Mouse (Mus musculus) midbrain, embryonic 16.5 days (tissue): Measurements from ENCODE around the gene Fbxo7. TPM values are rescaled to one million over a fixed set of nuclear protein-coding genes. Genes with fewer than 3 reads are reported as not detected.

Experiments used
- ATAC-seq: fragments of 200-750 bp; cut with Nextera tagmentation; 2 replicates; pipeline ENCODE4 v1.8.0; 2017; ENCODE audit warnings: moderate TSS enrichment
- H3K27ac ChIP-seq: fragments of 300-500 bp; sonication (generic); 2 replicates; pipeline ENCODE4 v1.5.1; 2014; ENCODE audit warnings: mild to moderate bottlenecking, low read length, mixed read lengths
- H3K27me3 ChIP-seq: fragments of 300-500 bp; sonication (generic); 2 replicates; pipeline ENCODE4 v1.6.1; 2014; ENCODE audit warnings: low read depth, low read length, mixed read lengths; ENCODE audit not compliant: control insufficient read depth, insufficient read depth
- H3K36me3 ChIP-seq: fragments of 300-500 bp; sonication (generic); 2 replicates; pipeline ENCODE4 v1.6.1; 2014; ENCODE audit warnings: mild to moderate bottlenecking, low read length, moderate library complexity, mixed read lengths; ENCODE audit not compliant: control insufficient read depth, insufficient read depth
- H3K4me1 ChIP-seq: fragments of 300-500 bp; sonication (generic); 2 replicates; pipeline ENCODE4 v1.6.1; 2014; ENCODE audit warnings: mild to moderate bottlenecking, low read length, mixed read lengths; ENCODE audit not compliant: control insufficient read depth, insufficient read depth
- H3K4me2 ChIP-seq: fragments of 300-500 bp; sonication (generic); 2 replicates; pipeline ENCODE4 v1.6.1; 2014; ENCODE audit warnings: mild to moderate bottlenecking, low read length, mixed read lengths
- H3K4me3 ChIP-seq: fragments of 300-500 bp; sonication (generic); 2 replicates; pipeline ENCODE4 v1.5.1; 2014; ENCODE audit warnings: low read depth, mild to moderate bottlenecking, low read length, moderate library complexity, mixed read lengths
- H3K9ac ChIP-seq: fragments of 300-500 bp; sonication (generic); 2 replicates; pipeline ENCODE4 v1.6.1; 2014; ENCODE audit warnings: low read depth, low read length, mixed read lengths
- H3K9me3 ChIP-seq: fragments of 300-500 bp; sonication (generic); replicated peaks from 2 replicates; pipeline ENCODE4 v1.6.1; 2014; ENCODE audit warnings: mild to moderate bottlenecking, low read length, mixed read lengths; ENCODE audit not compliant: control insufficient read depth, poor library complexity, severe bottlenecking
- WGBS: fragments of 180-500 bp; shearing (Covaris S2); extraction: QIAGEN DNeasy Blood & Tissue Kit; methylation state at CpG from one replicate; pipeline ENCODE4 v1.1.7; 2014; 5-methylcytosine and 5-hydroxymethylcytosine counted together
- polyA plus RNA-seq: library from polyadenylated mRNA; unstranded; fragments of >200 nt; fragmentation: Nextera tagmentation; extraction: Ambion mirVana; gene quantifications from 2 replicates; pipeline ENCODE4 v1.2.1, GENCODE M21; 2015

Gene Fbxo7
- 18.9 and 21.6 TPM in 2 replicates for polyA plus RNA-seq

- Histone ChIP-seq H3K27me3 (no peaks in the 10 kb centered on the region), H3K27ac (peak within 1 kb of the TSS; percentile 83)
Measured at GRCm38 (mm10) chr10:86021749-86022473, at the start of gene Fbxo7. Gene Fbxo7 (plus strand): TSS chr10:86021972.

DNA sequence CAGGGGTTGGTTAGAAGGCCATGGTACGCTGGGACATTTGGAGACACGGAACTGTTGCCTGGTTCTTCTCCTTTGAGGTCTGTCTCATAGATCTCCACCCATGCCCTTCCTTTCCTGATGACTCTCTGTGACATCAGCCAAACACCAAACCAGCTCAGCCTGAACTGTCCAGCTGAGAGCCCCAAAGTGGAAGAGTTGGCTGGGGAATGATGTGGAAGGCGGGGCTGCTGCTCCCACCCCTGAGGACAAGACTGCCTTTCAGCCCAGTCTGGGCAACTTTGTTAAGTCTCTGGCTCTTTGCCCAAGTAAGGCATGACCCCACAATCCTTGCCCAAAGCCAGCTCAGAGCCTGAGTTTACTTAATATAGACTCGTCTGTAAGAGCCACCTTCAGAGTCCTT lies 48.9 kb upstream of the Fbxo7 start:
- no peak for ATAC-seq
- H3K9ac ChIP-seq: no peak overlapping the region

More at GRCm38 (mm10) chr10:86021749-86022473, at the start of gene Fbxo7:
- Histone ChIP-seq H3K4me1 (peaks cover 11% of the 10 kb centered on the region), H3K9me3 (no peaks in the 10 kb centered on the region), H3K4me2 (peak within 1 kb of the TSS; percentile 86), H3K9ac (peak within 1 kb of the TSS; percentile 84), H3K36me3 (no peaks in the 10 kb centered on the region), H3K4me3 (peak within 1 kb of the TSS; percentile 93)
- ATAC-seq: peak; percentile 99
- WGBS: under 1% methylated on average over 81 of the region's 82 CpGs

DNA sequence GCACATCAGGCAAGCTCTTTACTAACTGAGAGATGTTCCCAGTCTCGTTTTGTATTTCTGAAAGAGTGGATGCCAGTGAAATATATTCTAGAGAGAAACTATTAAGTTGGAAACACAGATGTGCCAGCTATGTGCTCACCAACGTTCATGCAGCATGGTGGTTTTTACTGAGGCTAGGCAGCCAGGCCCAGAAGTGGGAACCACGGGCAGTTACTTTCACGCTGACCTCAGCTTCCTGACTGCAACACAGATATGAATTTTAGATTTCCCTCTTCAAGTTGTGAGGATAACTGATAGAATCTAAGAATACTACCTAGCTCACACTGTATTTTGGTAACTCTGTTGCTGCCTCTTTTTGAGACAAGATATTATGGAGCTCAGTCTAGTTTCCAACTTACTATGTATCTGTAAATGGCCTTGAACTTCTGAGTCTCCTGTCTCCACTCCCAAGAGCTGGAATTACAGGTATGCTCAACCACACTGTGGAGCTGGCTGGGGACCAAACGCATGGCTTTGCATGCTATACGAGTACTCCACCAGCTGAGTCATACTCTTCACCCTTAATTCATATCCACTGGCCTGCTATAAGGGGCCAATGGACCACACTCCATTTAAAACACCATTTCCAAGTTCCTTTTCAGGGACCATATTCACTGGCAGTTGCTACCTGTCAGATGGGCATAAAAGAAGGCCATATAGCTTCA lies 32.2 kb upstream of the Fbxo7 start:
- Histone ChIP-seq H3K27ac (no peak overlapping the region), H3K4me1 (no peaks in the 10 kb centered on the region), H3K4me2 (no peak overlapping the region), H3K4me3 (no peak overlapping the region), H3K9ac (no peak overlapping the region), H3K27me3 (no peaks in the 10 kb centered on the region), H3K9me3 (no peaks in the 10 kb centered on the region), H3K36me3 (no peaks in the 10 kb centered on the region)
- ATAC-seq: no peak
- WGBS: 81% methylated on average over 6 of the region's 6 CpGs

More for the DNA sequence above, 48.9 kb upstream of the Fbxo7 start:
- Histone ChIP-seq H3K27ac (no peak overlapping the region), H3K4me3 (no peak overlapping the region), H3K9me3 (no peaks in the 10 kb centered on the region), H3K4me2 (no peak overlapping the region), H3K36me3 (no peaks in the 10 kb centered on the region), H3K4me1 (no peaks in the 10 kb centered on the region), H3K27me3 (no peaks in the 10 kb centered on the region)
- 84% methylated on average over 4 of the region's 4 CpGs for WGBS

DNA sequence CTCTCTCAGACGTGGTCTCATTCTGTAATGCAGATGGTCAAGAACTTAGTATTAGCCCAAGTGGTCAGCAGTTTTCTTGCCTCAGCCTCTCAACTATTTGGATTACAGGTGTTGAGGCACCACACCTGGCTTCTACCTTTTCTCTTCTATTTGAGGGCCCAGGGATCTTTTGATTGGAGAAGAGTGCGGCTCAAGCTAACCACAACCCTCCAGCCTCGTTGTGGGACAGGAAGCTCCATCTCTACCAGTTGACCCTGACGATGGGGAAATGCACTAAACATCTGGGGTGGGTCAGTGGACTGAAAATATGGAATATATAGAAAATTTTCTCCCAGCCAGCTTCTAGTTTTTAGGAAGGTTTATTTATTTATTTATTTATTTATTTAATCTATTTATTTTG lies 29.4 kb upstream of the Fbxo7 start:
- 90% methylated on average over 4 of the region's 4 CpGs for WGBS
- Histone ChIP-seq H3K9ac (no peak overlapping the region), H3K4me1 (no peaks in the 10 kb centered on the region), H3K4me3 (no peak overlapping the region), H3K36me3 (no peaks in the 10 kb centered on the region), H3K4me2 (no peak overlapping the region), H3K27me3 (no peaks in the 10 kb centered on the region), H3K27ac (no peak overlapping the region), H3K9me3 (no peaks in the 10 kb centered on the region)
- no peak for ATAC-seq

- 90% methylated on average over 9 of the region's 9 CpGs for WGBS
- Histone ChIP-seq H3K27me3 (no peaks in the 10 kb centered on the region), H3K36me3 (no peaks in the 10 kb centered on the region), H3K9me3 (no peaks in the 10 kb centered on the region), H3K4me2 (no peak overlapping the region), H3K4me3 (no peak overlapping the region), H3K9ac (no peak overlapping the region), H3K4me1 (no peaks in the 10 kb centered on the region), H3K27ac (no peak overlapping the region)
- ATAC-seq: no peak
Measured at GRCm38 (mm10) chr10:85993836-85994235, 27.9 kb upstream of the Fbxo7 start.

- H3K9ac ChIP-seq: no peak overlapping the region
- 91% methylated on average over 5 of the region's 5 CpGs for WGBS
- H3K4me3 ChIP-seq: no peak overlapping the region
- H3K9me3 ChIP-seq: no peaks in the 10 kb centered on the region
- no peaks in the 10 kb centered on the region for H3K36me3 ChIP-seq
- no peak overlapping the region for H3K27ac ChIP-seq
- no peak overlapping the region for H3K4me2 ChIP-seq
- H3K4me1 ChIP-seq: no peaks in the 10 kb centered on the region
- ATAC-seq: no peak
- H3K27me3 ChIP-seq: no peaks in the 10 kb centered on the region
Measured at GRCm38 (mm10) chr10:85994543-85995104, 27.1 kb upstream of the Fbxo7 start.

DNA sequence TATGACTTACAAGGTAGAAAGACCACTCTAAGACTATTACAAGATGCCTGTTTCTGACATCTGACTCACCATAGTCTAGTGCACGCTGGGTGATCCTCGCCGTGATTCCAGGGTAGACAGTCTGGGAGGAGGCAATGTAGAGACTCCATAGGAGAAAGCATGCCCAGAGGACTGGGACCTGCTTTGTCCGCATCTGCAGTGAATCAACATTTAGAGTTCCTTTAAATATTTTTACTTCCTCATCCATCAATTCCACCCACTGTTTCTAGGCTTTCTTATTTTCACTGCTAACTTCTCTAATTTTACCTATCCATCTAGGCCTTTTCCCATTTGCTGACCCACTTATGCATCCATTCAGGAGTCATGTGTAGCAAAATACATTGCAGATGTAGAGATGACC lies 21.3 kb upstream of the Fbxo7 start:
- no peaks in the 10 kb centered on the region for H3K9me3 ChIP-seq
- no peak overlapping the region for H3K27ac ChIP-seq
- no peak overlapping the region for H3K9ac ChIP-seq
- H3K4me3 ChIP-seq: no peak overlapping the region
- no peaks in the 10 kb centered on the region for H3K4me1 ChIP-seq
- H3K36me3 ChIP-seq: no peaks in the 10 kb centered on the region
- no peaks in the 10 kb centered on the region for H3K27me3 ChIP-seq
- no peak overlapping the region for H3K4me2 ChIP-seq
- ATAC-seq: no peak
- WGBS: 94% methylated on average over 4 of the region's 4 CpGs

DNA sequence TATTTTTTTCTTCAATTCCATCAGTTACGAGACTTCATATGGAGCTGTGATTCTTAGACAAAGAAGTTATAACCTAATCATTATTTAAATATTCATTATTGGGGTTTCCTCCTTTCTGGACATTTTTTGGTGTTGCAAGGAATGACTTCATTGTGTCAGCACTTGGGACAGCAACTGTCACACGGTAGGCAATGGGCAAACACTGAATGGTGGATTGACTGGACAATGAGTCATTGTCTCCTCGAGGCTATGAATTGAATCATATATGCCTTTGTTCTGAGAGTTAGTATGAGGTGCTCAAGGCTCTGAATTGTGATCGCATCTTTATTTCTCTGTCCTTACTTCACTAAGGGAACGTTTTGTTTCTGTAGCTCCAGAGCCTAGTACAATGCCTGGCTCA lies 15.3 kb upstream of the Fbxo7 start:
- ATAC-seq: no peak
- no peak overlapping the region for H3K4me2 ChIP-seq
- 67% methylated on average over 5 of the region's 5 CpGs for WGBS
- H3K9me3 ChIP-seq: no peaks in the 10 kb centered on the region
- H3K27me3 ChIP-seq: no peaks in the 10 kb centered on the region
- H3K9ac ChIP-seq: no peak overlapping the region
- no peak overlapping the region for H3K27ac ChIP-seq
- no peak overlapping the region for H3K4me3 ChIP-seq
- H3K36me3 ChIP-seq: no peaks in the 10 kb centered on the region
- no peaks in the 10 kb centered on the region for H3K4me1 ChIP-seq

GRCm38 (mm10) chr10:86009688-86010087 lies 12.1 kb upstream of the Fbxo7 start:
- H3K4me1 ChIP-seq: no peaks in the 10 kb centered on the region
- H3K27me3 ChIP-seq: no peaks in the 10 kb centered on the region
- no peaks in the 10 kb centered on the region for H3K36me3 ChIP-seq
- WGBS: 90% methylated on average over 2 of the region's 2 CpGs
- no peaks in the 10 kb centered on the region for H3K9me3 ChIP-seq
- no peak overlapping the region for H3K4me3 ChIP-seq
- no peak overlapping the region for H3K4me2 ChIP-seq
- H3K9ac ChIP-seq: no peak overlapping the region
- no peak for ATAC-seq
- no peak overlapping the region for H3K27ac ChIP-seq
